Mouse (Mus musculus) heart, embryonic 15.5 days (tissue): Measurements from ENCODE around the gene Zfp595. TPM values are rescaled to one million over a fixed set of nuclear protein-coding genes. Genes with fewer than 3 reads are reported as not detected.
"Not testable (repeated sequence)": the region's sequence is repeated elsewhere in the genome, so short reads cannot be mapped to it uniquely, and the experiment has no call there.

Experiments used
- ATAC-seq: fragments of 200-750 bp; cut with Nextera tagmentation; replicated peaks from 2 replicates; pipeline ENCODE4 v1.8.0; 2017; ENCODE audit warnings: low read depth, moderate TSS enrichment; ENCODE audit not compliant: insufficient number of reproducible peaks, insufficient read depth, low FRiP score
- H3K27ac ChIP-seq: fragments of 300-500 bp; sonication (generic); 2 replicates; pipeline ENCODE4 v1.5.1; 2015; ENCODE audit warnings: mild to moderate bottlenecking, inconsistent platforms
- H3K27me3 ChIP-seq: fragments of 300-500 bp; sonication (generic); 2 replicates; pipeline ENCODE4 v1.6.1; 2015; ENCODE audit warnings: inconsistent platforms
- H3K36me3 ChIP-seq: fragments of 300-500 bp; sonication (generic); 2 replicates; pipeline ENCODE4 v1.6.1; 2015; ENCODE audit warnings: mild to moderate bottlenecking, inconsistent platforms
- H3K4me1 ChIP-seq: fragments of 300-500 bp; sonication (generic); replicated peaks from 2 replicates; pipeline ENCODE4 v1.6.1; 2015; ENCODE audit warnings: inconsistent platforms
- H3K4me2 ChIP-seq: fragments of 300-500 bp; sonication (generic); 2 replicates; pipeline ENCODE4 v1.6.1; 2015; ENCODE audit warnings: inconsistent platforms, mild to moderate bottlenecking, moderate library complexity
- H3K4me3 ChIP-seq: fragments of 300-500 bp; sonication (generic); 2 replicates; pipeline ENCODE4 v1.5.1; 2015; ENCODE audit warnings: mild to moderate bottlenecking, inconsistent platforms
- H3K9ac ChIP-seq: fragments of 300-500 bp; sonication (generic); 2 replicates; pipeline ENCODE4 v1.6.1; 2015; ENCODE audit warnings: mild to moderate bottlenecking, inconsistent platforms
- H3K9me3 ChIP-seq: fragments of 300-500 bp; sonication (generic); replicated peaks from 2 replicates; pipeline ENCODE4 v1.6.1; 2016; ENCODE audit warnings: inconsistent platforms
- WGBS: fragments of 180-500 bp; shearing (Covaris S2); methylation state at CpG from one replicate; pipeline ENCODE4 v1.1.7; 2015; ENCODE audit warnings: mixed read lengths; 5-methylcytosine and 5-hydroxymethylcytosine counted together
- polyA plus RNA-seq: library from polyadenylated mRNA; unstranded; fragments of >200 nt; fragmentation: Nextera tagmentation; extraction: Ambion mirVana; gene quantifications from 2 replicates; pipeline ENCODE4 v1.2.1, GENCODE M21; 2015

The Zfp595 gene
- 1.4 and 1.5 TPM in 2 replicates for polyA plus RNA-seq

DNA sequence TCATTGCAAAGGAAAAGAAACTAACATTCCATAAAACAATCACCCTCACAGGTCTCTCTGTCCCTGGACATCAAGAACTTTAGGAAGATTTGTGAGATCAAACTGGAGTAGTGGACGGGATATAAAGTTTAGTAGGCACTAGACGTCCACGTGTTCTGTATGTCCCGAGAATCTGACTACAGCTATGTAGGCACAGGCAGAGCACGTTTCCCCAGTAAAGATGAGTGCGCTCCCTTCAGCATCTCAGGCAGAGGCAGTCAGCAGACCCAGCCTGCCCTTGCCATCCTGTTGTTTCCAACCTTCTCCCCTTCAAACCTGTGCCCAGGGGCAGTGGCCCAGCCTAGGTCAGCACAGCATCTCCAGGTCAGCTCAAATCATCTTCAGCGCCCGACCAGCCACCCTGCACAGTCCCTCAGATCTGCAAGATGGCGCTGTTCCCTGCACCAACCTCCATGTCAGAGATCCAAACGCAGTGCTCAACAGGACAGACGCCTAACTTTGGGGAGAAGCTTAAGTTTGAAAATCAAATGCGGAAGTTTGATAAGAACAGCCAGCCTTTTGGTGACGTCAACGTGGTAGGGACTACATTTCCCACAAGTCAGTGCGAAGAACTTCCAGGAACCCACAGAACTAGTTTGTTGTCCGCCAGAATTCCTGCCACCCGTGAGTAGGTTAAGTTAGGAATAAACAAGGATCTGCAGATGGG lies at the start of gene Zfp595:
Gene Zfp595 (minus strand): TSS at position 552 of the 706 bp plus-strand sequence.
- peak; percentile 88 for ATAC-seq
- no peaks in the 10 kb centered on the region for H3K9me3 ChIP-seq
- H3K4me2 ChIP-seq, result peak within 1 kb of the TSS; percentile 75
- H3K27me3 ChIP-seq, result no peaks in the 10 kb centered on the region
- H3K36me3 ChIP-seq, result no peaks in the 10 kb centered on the region
- H3K4me3 ChIP-seq, result peak within 1 kb of the TSS; percentile 65
- H3K27ac ChIP-seq, result peak within 1 kb of the TSS; percentile 64
- H3K4me1 ChIP-seq, result peaks cover 4% of the 10 kb centered on the region; the same call in 1 of the 2 replicates
- H3K9ac ChIP-seq, result peak within 1 kb of the TSS; percentile 59
- 9% methylated on average over 17 of the region's 17 CpGs for WGBS

DNA sequence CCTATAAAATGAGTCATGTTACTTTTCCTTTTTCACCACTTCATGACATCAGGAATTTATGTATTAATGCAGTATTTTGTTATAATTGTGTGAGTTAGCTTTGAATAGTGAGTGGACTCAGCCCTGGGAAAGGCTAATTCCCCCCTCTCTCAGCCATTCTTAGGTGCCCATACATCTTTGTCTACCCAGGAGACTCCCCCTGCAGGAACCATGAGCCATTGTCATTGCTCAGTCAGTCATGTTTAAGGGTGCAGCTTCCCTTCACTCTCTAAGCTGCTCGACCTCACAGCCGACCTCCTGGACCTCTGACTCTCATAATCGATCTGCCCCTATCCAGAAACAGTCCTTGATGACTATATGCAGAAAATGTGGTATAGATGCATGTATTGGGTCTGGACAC lies 43.9 kb upstream of the Zfp595 start:
- not testable (repeated sequence) for ATAC-seq, H3K9ac ChIP-seq
- WGBS, result 74% methylated on average over 3 of the region's 3 CpGs

DNA sequence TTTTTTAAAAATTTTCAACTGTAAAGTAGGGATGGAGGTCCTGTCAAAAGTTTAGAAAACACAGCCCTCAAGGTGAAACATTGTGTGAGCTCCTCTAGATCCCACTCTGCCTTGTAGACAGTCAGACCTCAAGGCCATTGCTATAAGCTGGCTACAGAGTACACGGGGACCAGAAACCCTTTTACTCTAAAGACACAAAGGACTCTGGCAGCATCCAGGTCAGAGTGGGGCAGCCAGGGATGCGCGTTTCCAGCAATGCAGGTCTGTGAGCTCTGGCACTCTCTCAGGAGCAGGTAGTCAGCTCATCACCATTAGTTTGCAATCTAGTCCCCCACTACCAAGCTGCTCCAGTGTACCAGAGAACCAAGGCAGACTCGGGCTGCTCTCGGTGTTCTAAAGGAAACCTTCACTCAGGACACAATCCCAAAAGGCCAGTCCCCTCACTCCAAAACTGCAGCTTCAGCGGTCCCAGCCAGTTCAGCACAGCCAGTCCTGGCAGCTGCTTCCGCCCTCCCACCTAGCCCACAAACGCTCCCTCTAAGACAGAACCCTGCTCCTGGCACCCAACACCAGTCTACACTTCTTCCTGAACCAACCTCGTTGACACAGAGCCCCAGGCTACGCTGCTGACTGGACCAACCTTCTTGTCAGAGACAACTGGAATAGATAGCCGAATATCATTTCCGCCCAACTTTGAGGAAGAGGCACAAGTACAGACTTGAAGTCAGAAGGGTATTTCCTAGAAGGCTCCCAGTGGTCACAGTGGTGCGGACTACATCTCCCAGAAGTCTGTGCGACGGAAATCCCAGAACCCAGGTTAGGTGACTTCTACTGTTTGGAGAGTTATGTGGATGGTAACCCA lies 42.9 kb upstream of the Zfp595 start, which contains the start of the genes Gm28041 and Zfp456:
Gene Gm28041 (minus strand): TSS at position 684 of the 862 bp plus-strand sequence.
Gene Zfp456 (minus strand): TSS at position 761 of the 862 bp plus-strand sequence.
- peak within 1 kb of the TSS; percentile 61 for H3K4me2 ChIP-seq
- 12% methylated on average over 15 of the region's 15 CpGs for WGBS
- H3K27me3 ChIP-seq, H3K27ac ChIP-seq, H3K4me1 ChIP-seq, H3K36me3 ChIP-seq, H3K9me3 ChIP-seq: not testable (repeated sequence)
- peak within 1 kb of the TSS; percentile 57 for H3K4me3 ChIP-seq
- peak within 1 kb of the TSS; percentile 46; the same call in 1 of the 2 replicates for H3K9ac ChIP-seq
- ATAC-seq, result peak; percentile 88

More for the DNA sequence above, 43.9 kb upstream of the Zfp595 start:
- H3K4me3 ChIP-seq, H3K36me3 ChIP-seq, H3K27me3 ChIP-seq, H3K9me3 ChIP-seq, H3K27ac ChIP-seq, H3K4me2 ChIP-seq, H3K4me1 ChIP-seq: not testable (repeated sequence)

DNA sequence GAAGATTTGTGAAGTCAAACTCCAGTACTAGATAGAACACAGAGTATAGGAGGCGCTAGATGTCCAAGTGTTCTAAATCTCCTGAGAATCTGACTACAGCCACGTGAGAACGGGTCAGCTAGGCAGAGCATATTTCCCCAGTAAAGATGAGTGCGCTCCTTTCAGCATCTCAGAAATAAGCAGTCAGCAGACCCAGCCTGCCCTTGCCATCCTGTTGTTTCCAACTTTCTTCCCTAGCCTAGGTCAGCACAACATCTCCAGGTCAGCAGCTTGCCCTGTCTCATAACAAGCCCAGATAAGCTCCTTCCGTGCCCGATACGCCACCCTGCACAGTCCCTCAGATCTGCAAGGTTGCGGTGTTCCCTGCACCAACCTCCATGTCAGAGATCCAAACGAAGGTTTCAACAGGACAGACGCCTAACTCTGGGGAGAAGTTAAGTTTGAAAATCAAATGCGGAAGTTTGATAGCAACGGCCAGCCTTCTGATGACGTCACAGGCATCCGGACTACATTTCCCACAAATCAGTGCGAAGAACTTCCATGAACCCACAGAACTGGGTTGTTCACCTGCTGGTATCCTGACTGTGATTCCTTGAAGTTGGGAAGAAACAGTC lies 27.9 kb upstream of the Zfp595 start, which contains the start of the genes Gm28044 and Zfp953:
Gene Gm28044 (minus strand): TSS at position 406 of the 614 bp plus-strand sequence.
Gene Zfp953 (minus strand): TSS at position 475 of the 614 bp plus-strand sequence.
- Histone ChIP-seq H3K36me3 (no peaks in the 10 kb centered on the region), H3K4me3 (peak within 1 kb of the TSS; percentile 83), H3K27ac (peak within 1 kb of the TSS; percentile 79), H3K27me3 (no peaks in the 10 kb centered on the region), H3K4me1 (peaks cover 8% of the 10 kb centered on the region), H3K9me3 (no peaks in the 10 kb centered on the region), H3K4me2 (peak within 1 kb of the TSS; percentile 74), H3K9ac (peak within 1 kb of the TSS; percentile 72)
- peak; percentile 79 for ATAC-seq
- WGBS, result under 1% methylated on average over 15 of the region's 15 CpGs

DNA sequence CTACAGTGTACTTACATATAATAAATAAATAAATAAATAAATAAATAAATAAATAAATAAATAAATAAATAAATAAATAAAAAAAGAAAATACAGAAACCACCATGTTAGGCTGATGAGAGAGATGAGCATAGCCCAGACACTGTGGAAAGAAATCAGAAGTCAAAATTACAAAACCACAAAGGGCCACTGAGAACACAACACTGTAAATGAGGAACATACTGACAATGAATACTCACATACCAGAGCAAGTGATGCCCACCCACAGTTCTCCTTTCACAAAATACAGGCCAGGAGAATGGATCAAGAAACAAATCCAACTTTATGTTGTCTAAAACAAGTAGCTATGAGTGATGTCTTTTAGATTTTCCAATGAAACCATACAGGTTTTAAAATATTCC lies 19.5 kb upstream of the Zfp595 start:
- no peak for ATAC-seq
- no peak overlapping the region for H3K4me2 ChIP-seq
- H3K4me3 ChIP-seq, result no peak overlapping the region
- no peak overlapping the region for H3K27ac ChIP-seq
- H3K36me3 ChIP-seq, result no peaks in the 10 kb centered on the region
- no peaks in the 10 kb centered on the region for H3K9me3 ChIP-seq
- H3K4me1 ChIP-seq, result no peaks in the 10 kb centered on the region
- no peak overlapping the region for H3K9ac ChIP-seq
- H3K27me3 ChIP-seq, result no peaks in the 10 kb centered on the region

DNA sequence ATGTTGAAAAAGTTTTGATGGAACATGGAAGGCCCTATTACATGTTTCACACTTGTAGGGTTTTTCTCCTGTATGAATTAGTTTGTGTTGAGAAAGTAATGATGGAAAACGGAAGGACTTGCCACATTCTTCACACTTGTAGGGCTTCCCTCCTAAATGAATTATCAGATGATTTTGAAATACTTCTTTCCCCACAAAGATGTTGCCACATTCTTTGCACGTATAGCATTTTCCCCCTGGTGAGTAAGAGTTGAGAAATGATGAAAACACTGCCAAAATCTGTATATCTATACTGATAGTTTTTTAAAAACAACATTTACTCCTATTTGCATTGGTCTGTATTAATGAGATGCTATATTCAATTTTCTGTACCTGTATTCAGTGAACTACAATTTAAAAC lies 11.1 kb upstream of the Zfp595 start:
- no peaks in the 10 kb centered on the region for H3K9me3 ChIP-seq
- H3K36me3 ChIP-seq, result peaks cover 23% of the 10 kb centered on the region
- 85% methylated on average over 2 of the region's 2 CpGs for WGBS
- H3K4me3 ChIP-seq, result no peak overlapping the region
- no peak overlapping the region for H3K27ac ChIP-seq
- H3K27me3 ChIP-seq, result no peaks in the 10 kb centered on the region
- no peaks in the 10 kb centered on the region for H3K4me1 ChIP-seq
- no peak for ATAC-seq
- no peak overlapping the region for H3K4me2 ChIP-seq
- H3K9ac ChIP-seq, result no peak overlapping the region

DNA sequence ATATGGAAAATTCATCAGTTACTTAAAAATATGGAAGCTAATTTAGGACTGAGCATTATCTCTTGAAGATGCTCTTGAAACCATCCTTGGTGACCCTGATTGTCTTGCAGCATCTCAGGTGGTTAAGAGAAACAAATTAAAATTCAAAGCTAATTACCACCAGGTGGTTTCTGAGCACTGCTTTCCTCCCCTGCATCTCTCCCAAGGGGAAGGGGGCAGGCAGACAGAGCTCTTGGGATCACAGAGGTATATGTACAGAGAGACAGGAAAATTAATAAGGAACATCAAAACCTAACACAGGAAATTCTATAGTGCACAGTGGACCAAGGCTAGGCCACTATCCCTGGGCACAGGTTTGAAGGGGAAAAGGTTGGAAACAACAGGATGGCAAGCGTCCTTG lies 507 bp upstream of the Zfp595 start:
- peak overlapping the region; percentile 75 for H3K4me2 ChIP-seq
- peak overlapping the region; percentile 65 for H3K4me3 ChIP-seq
- H3K27ac ChIP-seq, result peak overlapping the region; percentile 64
- peaks cover 4% of the 10 kb centered on the region; the same call in 1 of the 2 replicates for H3K4me1 ChIP-seq
- H3K9me3 ChIP-seq, result no peaks in the 10 kb centered on the region
- ATAC-seq, result no peak
- H3K27me3 ChIP-seq, result no peaks in the 10 kb centered on the region
- WGBS, result 67% methylated on average over 1 of the region's 1 CpGs
- no peaks in the 10 kb centered on the region for H3K36me3 ChIP-seq
- peak overlapping the region; percentile 59 for H3K9ac ChIP-seq

DNA sequence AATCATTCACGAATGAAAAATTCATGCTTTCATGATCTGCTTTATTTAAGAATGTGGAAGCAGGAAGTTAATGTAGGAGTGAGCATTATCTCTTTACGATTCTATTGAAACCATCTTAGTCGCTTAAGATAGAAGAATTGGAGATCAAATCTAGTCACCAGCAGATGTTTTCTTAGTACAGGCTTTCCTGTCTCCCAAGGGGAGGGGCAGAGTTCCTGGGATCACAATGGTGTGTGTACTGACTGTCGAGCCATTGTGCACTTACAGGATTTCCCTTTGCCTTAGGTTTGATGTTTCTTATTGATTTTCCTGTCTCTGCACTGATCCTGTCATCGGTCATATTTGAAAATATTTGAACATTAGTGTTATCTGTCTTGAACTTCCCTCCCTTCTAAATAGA lies 25.7 kb downstream of the Zfp595 start:
- H3K9me3 ChIP-seq, result no peaks in the 10 kb centered on the region; the same call in 1 of the 2 replicates
- H3K27ac ChIP-seq, result peak overlapping the region; percentile 77; the same call in 1 of the 2 replicates
- H3K36me3 ChIP-seq, result no peaks in the 10 kb centered on the region
- peak; percentile 48; the same call in 1 of the 2 replicates for ATAC-seq
- H3K27me3 ChIP-seq, result no peaks in the 10 kb centered on the region
- peak overlapping the region; percentile 88 for H3K4me3 ChIP-seq
- peak overlapping the region; percentile 79 for H3K4me2 ChIP-seq
- WGBS, result 26% methylated on average over 5 of the region's 5 CpGs
- peak overlapping the region; percentile 89 for H3K9ac ChIP-seq
- H3K4me1 ChIP-seq, result peaks cover 7% of the 10 kb centered on the region; the same call in 1 of the 2 replicates

DNA sequence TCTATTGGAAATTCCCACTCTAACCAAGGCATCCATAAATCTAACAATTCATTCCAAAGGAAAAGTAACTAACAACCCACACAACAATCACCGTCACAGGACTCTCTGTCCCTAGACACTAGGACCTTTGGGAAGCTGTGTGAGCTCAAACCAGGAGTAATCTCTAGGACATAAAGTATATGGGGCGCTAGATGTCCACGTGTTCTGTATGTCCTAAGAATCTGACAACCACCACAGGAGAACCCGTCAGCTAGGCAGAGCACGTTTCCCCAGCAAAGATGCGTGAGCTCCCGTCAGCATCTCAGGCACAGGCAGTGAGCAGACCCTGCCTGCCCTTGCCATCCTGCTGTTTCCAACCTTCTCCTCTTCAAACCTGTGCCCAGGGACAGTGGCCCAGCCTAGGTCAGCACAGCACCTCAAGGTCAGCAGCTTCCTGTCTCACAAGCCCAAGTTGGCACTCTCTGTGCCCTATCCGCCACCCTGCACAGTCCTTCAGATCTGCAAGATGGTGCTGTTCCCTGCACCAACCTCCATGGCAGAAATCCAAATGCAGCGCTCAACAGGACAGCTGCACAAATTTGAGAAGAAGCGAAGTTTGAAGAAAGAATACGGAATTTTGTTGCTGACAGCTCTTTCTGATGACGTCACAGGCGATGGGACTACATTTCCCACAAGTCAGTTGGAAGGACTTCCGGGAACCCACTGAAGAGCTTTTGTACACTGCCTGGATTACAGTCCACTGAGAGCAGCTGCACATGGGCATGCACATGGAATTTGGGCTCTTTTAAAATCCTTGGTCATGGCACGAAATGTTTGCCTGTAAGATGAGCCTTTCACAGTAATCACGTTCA lies 26.3 kb downstream of the Zfp595 start, which contains the start of gene Zfp457:
Gene Zfp457 (minus strand): TSS at position 664 of the 851 bp plus-strand sequence.
- Histone ChIP-seq H3K27ac (peak within 1 kb of the TSS; percentile 77), H3K9me3 (no peaks in the 10 kb centered on the region; the same call in 1 of the 2 replicates), H3K36me3 (no peaks in the 10 kb centered on the region), H3K4me2 (peak within 1 kb of the TSS; percentile 79), H3K4me3 (peak within 1 kb of the TSS; percentile 88), H3K4me1 (peaks cover 7% of the 10 kb centered on the region; the same call in 1 of the 2 replicates), H3K9ac (peak within 1 kb of the TSS; percentile 89), H3K27me3 (no peaks in the 10 kb centered on the region)
- peak; percentile 95 for ATAC-seq
- 12% methylated on average over 16 of the region's 16 CpGs for WGBS

DNA sequence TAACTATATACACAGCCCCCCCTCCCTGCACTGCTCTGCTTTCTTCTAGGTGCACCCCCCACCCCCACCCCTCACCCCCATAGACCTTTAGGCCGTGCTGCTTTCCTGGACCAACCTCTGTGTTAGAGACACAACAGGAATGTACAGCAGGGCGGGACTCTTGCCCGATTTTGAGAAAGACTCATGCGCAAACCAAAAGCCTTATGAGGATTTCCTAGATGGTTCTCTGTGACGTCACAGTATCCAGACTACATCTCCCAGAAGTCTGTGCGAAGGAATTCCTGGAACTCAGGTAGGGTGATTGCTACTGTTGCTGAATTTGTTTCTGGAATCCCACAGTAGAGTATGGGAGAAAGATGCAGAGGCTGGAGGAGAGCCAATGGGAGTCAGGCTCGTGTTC lies 54.1 kb downstream of the Zfp595 start, which contains the start of gene Zfp458:
Gene Zfp458 (minus strand): TSS at position 153 of the 400 bp plus-strand sequence.
- no peak for ATAC-seq
- Histone ChIP-seq H3K4me2 (peak within 1 kb of the TSS; percentile 10; the same call in 1 of the 2 replicates), H3K36me3 (no peaks in the 10 kb centered on the region)

More for the DNA sequence above, 54.1 kb downstream of the Zfp595 start, which contains the start of gene Zfp458:
- no peak within 1 kb of the TSS for H3K4me3 ChIP-seq
- 35% methylated on average over 7 of the region's 7 CpGs for WGBS
- no peaks in the 10 kb centered on the region for H3K4me1 ChIP-seq
- H3K27me3 ChIP-seq, result no peaks in the 10 kb centered on the region
- H3K9ac ChIP-seq, result no peak within 1 kb of the TSS
- no peak within 1 kb of the TSS for H3K27ac ChIP-seq
- no peaks in the 10 kb centered on the region for H3K9me3 ChIP-seq
